Mouse (Mus musculus): ENCODE measurements around the gene Rbms2. TPM values are rescaled to one million over a fixed set of nuclear protein-coding genes. Genes with fewer than 3 reads are reported as not detected.
"Not testable (repeated sequence)": the region's sequence is repeated elsewhere in the genome, so short reads cannot be mapped to it uniquely, and the experiment has no call there.

The Rbms2 gene
- polyA plus RNA-seq, 1 experiment from 2014 or later = 33.6 TPM

- H3K4me2 ChIP-seq (replicated peaks); H3K9me3 ChIP-seq; ATAC-seq (ENCODE audit: insufficient number of reproducible peaks, insufficient read depth, low FRiP score, low TSS enrichment); H3K9ac ChIP-seq; H3K4me1 ChIP-seq; H3K36me3 ChIP-seq; H3K27ac ChIP-seq; H3K4me3 ChIP-seq: not testable (repeated sequence)
- H3K27me3 ChIP-seq = peaks cover 25% of the 10 kb centered on the region
- 88% methylated on average over 3 of the region's 3 CpGs for WGBS
These were observed 12.1 kb upstream of the Rbms2 start for GRCm38 (mm10) chr10:128192030-128192766.

- H3K9me3 ChIP-seq = no peaks in the 10 kb centered on the region
- peaks cover 19% of the 10 kb centered on the region for H3K27me3 ChIP-seq
- 69% methylated on average over 2 of the region's 2 CpGs for WGBS
- no peaks in the 10 kb centered on the region for H3K36me3 ChIP-seq
- no peak overlapping the region for H3K9ac ChIP-seq
- H3K4me1 ChIP-seq = peaks cover 10% of the 10 kb centered on the region; the same call in 1 of the 2 replicates
- no peak overlapping the region for H3K27ac ChIP-seq
- H3K4me2 ChIP-seq (replicated peaks) = no peak overlapping the region
- no peak for ATAC-seq (ENCODE audit: insufficient number of reproducible peaks, insufficient read depth, low FRiP score, low TSS enrichment)
- H3K4me3 ChIP-seq = no peak overlapping the region
These were observed 11.4 kb upstream of the Rbms2 start for GRCm38 (mm10) chr10:128191472-128191871.

- H3K27ac ChIP-seq = no peak overlapping the region
- no peaks in the 10 kb centered on the region for H3K36me3 ChIP-seq
- no peak overlapping the region for H3K9ac ChIP-seq
- H3K4me1 ChIP-seq = no peaks in the 10 kb centered on the region
- H3K4me3 ChIP-seq = no peak overlapping the region
- no peak overlapping the region for H3K4me2 ChIP-seq (replicated peaks)
- WGBS = 41% methylated on average over 2 of the region's 2 CpGs
- no peaks in the 10 kb centered on the region for H3K9me3 ChIP-seq
- H3K27me3 ChIP-seq = no peaks in the 10 kb centered on the region
- no peak for ATAC-seq (ENCODE audit: insufficient number of reproducible peaks, insufficient read depth, low FRiP score, low TSS enrichment)
These were observed 8.3 kb upstream of the Rbms2 start for GRCm38 (mm10) chr10:128188242-128188877.

GRCm38 (mm10) chr10:128187181-128187605, 7.1 kb upstream of the Rbms2 start:
- H3K27ac ChIP-seq = no peak overlapping the region
- no peaks in the 10 kb centered on the region for H3K4me1 ChIP-seq
- H3K4me2 ChIP-seq (replicated peaks) = no peak overlapping the region
- no peak for ATAC-seq (ENCODE audit: insufficient number of reproducible peaks, insufficient read depth, low FRiP score, low TSS enrichment)
- WGBS = 63% methylated on average over 5 of the region's 5 CpGs
- H3K9ac ChIP-seq = no peak overlapping the region
- no peaks in the 10 kb centered on the region for H3K27me3 ChIP-seq
- H3K4me3 ChIP-seq = no peak overlapping the region
- H3K36me3 ChIP-seq = no peaks in the 10 kb centered on the region
- no peaks in the 10 kb centered on the region for H3K9me3 ChIP-seq

- H3K9me3 ChIP-seq = no peaks in the 10 kb centered on the region
- H3K4me2 ChIP-seq (replicated peaks) = no peak overlapping the region
- 40% methylated on average over 2 of the region's 2 CpGs for WGBS
- no peaks in the 10 kb centered on the region for H3K27me3 ChIP-seq
- H3K4me3 ChIP-seq = no peak overlapping the region
- ATAC-seq (ENCODE audit: insufficient number of reproducible peaks, insufficient read depth, low FRiP score, low TSS enrichment) = no peak
- no peak overlapping the region for H3K9ac ChIP-seq
- no peak overlapping the region for H3K27ac ChIP-seq
- H3K36me3 ChIP-seq = no peaks in the 10 kb centered on the region
- H3K4me1 ChIP-seq = no peaks in the 10 kb centered on the region
These were observed 5.9 kb upstream of the Rbms2 start for GRCm38 (mm10) chr10:128185959-128186358.

- ATAC-seq (ENCODE audit: insufficient number of reproducible peaks, insufficient read depth, low FRiP score, low TSS enrichment) = no peak
- H3K9ac ChIP-seq = no peak overlapping the region
- H3K36me3 ChIP-seq = no peaks in the 10 kb centered on the region
- no peaks in the 10 kb centered on the region for H3K4me1 ChIP-seq
- no peaks in the 10 kb centered on the region for H3K9me3 ChIP-seq
- WGBS = 74% methylated on average over 6 of the region's 6 CpGs
- no peaks in the 10 kb centered on the region for H3K27me3 ChIP-seq
- H3K27ac ChIP-seq = no peak overlapping the region
- no peak overlapping the region for H3K4me2 ChIP-seq (replicated peaks)
- no peak overlapping the region for H3K4me3 ChIP-seq
These were observed 5.3 kb upstream of the Rbms2 start for GRCm38 (mm10) chr10:128185277-128185940.

GRCm38 (mm10) chr10:128184296-128184695, 4.2 kb upstream of the Rbms2 start:
- Histone ChIP-seq H3K36me3 (no peaks in the 10 kb centered on the region), H3K27me3 (no peaks in the 10 kb centered on the region), H3K9me3 (no peaks in the 10 kb centered on the region), H3K4me3 (no peak overlapping the region), H3K27ac (no peak overlapping the region), H3K4me1 (peaks cover 7% of the 10 kb centered on the region), H3K9ac (no peak overlapping the region), H3K4me2 (replicated peaks) (no peak overlapping the region)
- 83% methylated on average over 2 of the region's 2 CpGs for WGBS
- ATAC-seq (ENCODE audit: insufficient number of reproducible peaks, insufficient read depth, low FRiP score, low TSS enrichment) = no peak

GRCm38 (mm10) chr10:128177316-128177715, 2.8 kb downstream of the Rbms2 start:
- no peak overlapping the region for H3K4me3 ChIP-seq
- H3K27me3 ChIP-seq = no peaks in the 10 kb centered on the region
- no peak overlapping the region for H3K27ac ChIP-seq
- no peak overlapping the region for H3K9ac ChIP-seq
- H3K36me3 ChIP-seq = no peaks in the 10 kb centered on the region
- no peaks in the 10 kb centered on the region for H3K9me3 ChIP-seq
- H3K4me2 ChIP-seq (replicated peaks) = no peak overlapping the region
- WGBS = 82% methylated on average over 4 of the region's 4 CpGs
- peaks cover 22% of the 10 kb centered on the region for H3K4me1 ChIP-seq
- ATAC-seq (ENCODE audit: insufficient number of reproducible peaks, insufficient read depth, low FRiP score, low TSS enrichment) = no peak

GRCm38 (mm10) chr10:128175996-128176755, 3.9 kb downstream of the Rbms2 start:
- no peaks in the 10 kb centered on the region for H3K36me3 ChIP-seq
- 1% methylated on average over 17 of the region's 17 CpGs for WGBS
- peaks cover 22% of the 10 kb centered on the region for H3K4me1 ChIP-seq
- ATAC-seq (ENCODE audit: insufficient number of reproducible peaks, insufficient read depth, low FRiP score, low TSS enrichment) = peak; percentile 72; the same call in 1 of the 2 replicates
- peak overlapping the region; percentile 62 for H3K4me3 ChIP-seq
- peak overlapping the region; percentile 81 for H3K4me2 ChIP-seq (replicated peaks)
- no peaks in the 10 kb centered on the region for H3K9me3 ChIP-seq
- peak overlapping the region; percentile 69 for H3K9ac ChIP-seq
- H3K27ac ChIP-seq = peak overlapping the region; percentile 95
- no peaks in the 10 kb centered on the region for H3K27me3 ChIP-seq

- Histone ChIP-seq H3K36me3 (no peaks in the 10 kb centered on the region), H3K27ac (peak overlapping the region; percentile 95), H3K4me2 (replicated peaks) (peak overlapping the region; percentile 81), H3K27me3 (no peaks in the 10 kb centered on the region), H3K4me3 (peak overlapping the region; percentile 62), H3K9me3 (no peaks in the 10 kb centered on the region), H3K4me1 (peaks cover 22% of the 10 kb centered on the region), H3K9ac (peak overlapping the region; percentile 69)
- ATAC-seq (ENCODE audit: insufficient number of reproducible peaks, insufficient read depth, low FRiP score, low TSS enrichment) = no peak
- WGBS = 10% methylated on average over 3 of the region's 3 CpGs
These were observed 4.8 kb downstream of the Rbms2 start for GRCm38 (mm10) chr10:128175302-128175701.

- not testable (repeated sequence) for H3K9me3 ChIP-seq; ATAC-seq (ENCODE audit: insufficient number of reproducible peaks, insufficient read depth, low FRiP score, low TSS enrichment); H3K9ac ChIP-seq; H3K4me3 ChIP-seq; H3K4me2 ChIP-seq (replicated peaks); H3K36me3 ChIP-seq; H3K27ac ChIP-seq; H3K27me3 ChIP-seq
- 95% methylated on average over 10 of the region's 10 CpGs for WGBS
- H3K4me1 ChIP-seq = peaks cover 14% of the 10 kb centered on the region
These were observed 8.7 kb downstream of the Rbms2 start for GRCm38 (mm10) chr10:128171348-128171747.

Data from embryonic facial prominence, embryonic 12.5 days (tissue).